ENCODE assay signal across 8 mouse cellular contexts in the genomic region with DNA sequence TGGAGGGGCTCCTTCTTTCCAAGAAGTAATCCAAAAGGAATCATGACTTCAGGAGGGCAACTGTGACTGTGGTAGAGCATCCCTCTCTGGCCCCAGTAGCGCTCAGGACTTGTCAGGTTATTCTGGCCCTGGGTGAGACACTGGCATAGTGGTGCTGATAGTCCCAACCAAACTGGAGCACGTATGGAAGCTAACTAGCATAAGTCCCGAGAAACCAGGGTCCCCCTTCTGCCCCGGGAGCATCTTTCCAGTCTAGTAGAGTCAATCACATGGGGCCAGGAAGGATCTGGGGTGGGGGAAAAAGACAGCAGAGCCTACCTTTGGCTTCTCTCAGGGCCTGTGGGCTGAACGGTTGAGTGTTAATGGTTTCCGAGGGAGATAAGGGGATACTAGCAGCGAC. TPM values are rescaled to one million over a fixed set of nuclear protein-coding genes. Genes with fewer than 3 reads are reported as not detected.
DNase-seq lines count a peak whose midpoint lies in the region; ATAC-seq lines count a peak whose summit lies in the region.

No protein-coding gene starts in this region.

- peaks cover 10% of the 10 kb centered on the region for H3K4me1 ChIP-seq in heart, embryonic 15.5 days (replicated peaks)
- H3K4me1 ChIP-seq in forebrain, embryonic 12.5 days, result peaks cover 18% of the 10 kb centered on the region
- H3K4me1 ChIP-seq in limb, embryonic 10.5 days, result peaks cover 30% of the 10 kb centered on the region
- peaks cover 25% of the 10 kb centered on the region for H3K4me1 ChIP-seq in neural tube, embryonic 13.5 days (replicated peaks)

- H3K27me3 ChIP-seq in heart, embryonic 15.5 days, result peaks cover 50% of the 10 kb centered on the region
- H3K27me3 ChIP-seq in forebrain, embryonic 12.5 days, result peaks cover 42% of the 10 kb centered on the region
- peaks cover 29% of the 10 kb centered on the region for H3K27me3 ChIP-seq in limb, embryonic 10.5 days (ENCODE audit: low read depth, poor library complexity, severe bottlenecking)
- 0 out of 2 replicates have a peak, but pooled peaks cover 4% of the 10 kb centered on the region for H3K27me3 ChIP-seq in neural tube, embryonic 13.5 days

- H3K4me2 ChIP-seq in heart, embryonic 15.5 days, result peak overlapping the region; percentile 96
- H3K4me2 ChIP-seq in forebrain, embryonic 12.5 days, result peak overlapping the region; percentile 86
- peak overlapping the region; percentile 85 for H3K4me2 ChIP-seq in neural tube, embryonic 13.5 days

- DNase-seq in heart, adult 9 months (ENCODE audit: low spot score in 2 of 2), result no peak
- DNase-seq in limb, embryonic 10.5 days (ENCODE audit: low spot score), result no peak
- no peak for DNase-seq in gastrocnemius, postnatal 10 days
- no peak for DNase-seq in left cerebral cortex, postnatal 4 days

- WGBS in heart, embryonic 15.5 days, result 55% methylated on average over 7 of the region's 7 CpGs
- 80% methylated on average over 7 of the region's 7 CpGs for WGBS in forebrain, embryonic 12.5 days
- WGBS in limb, embryonic 10.5 days, result 67% methylated on average over 7 of the region's 7 CpGs
- WGBS in neural tube, embryonic 13.5 days, result 62% methylated on average over 7 of the region's 7 CpGs

- H3K27ac ChIP-seq in heart, embryonic 15.5 days, result no peak overlapping the region
- H3K27ac ChIP-seq in forebrain, embryonic 12.5 days, result no peak overlapping the region
- H3K27ac ChIP-seq in limb, embryonic 10.5 days, result peak overlapping the region; percentile 91; the same call in 1 of the 2 replicates
- no peak overlapping the region for H3K27ac ChIP-seq in neural tube, embryonic 13.5 days (replicated peaks)

- H3K9ac ChIP-seq in heart, embryonic 15.5 days, result no peak overlapping the region
- peak overlapping the region; percentile 68 for H3K9ac ChIP-seq in forebrain, embryonic 12.5 days
- no peak overlapping the region for H3K9ac ChIP-seq in neural tube, embryonic 13.5 days

- H3K36me3 ChIP-seq in heart, embryonic 15.5 days, result no peaks in the 10 kb centered on the region
- no peaks in the 10 kb centered on the region for H3K36me3 ChIP-seq in forebrain, embryonic 12.5 days (replicated peaks)
- H3K36me3 ChIP-seq in limb, embryonic 10.5 days, result no peaks in the 10 kb centered on the region
- H3K36me3 ChIP-seq in neural tube, embryonic 13.5 days, result no peaks in the 10 kb centered on the region

- intact Hi-C loops in left cerebral cortex, postnatal 4 days (cut with DNase I), result loop anchor here (10.0 kb wide), 1 partner anchor 326 kb away; no protein-coding TSS in a partner anchor

- no peak for ATAC-seq in heart, embryonic 15.5 days (replicated peaks; ENCODE audit: insufficient number of reproducible peaks, insufficient read depth, low FRiP score, low read depth)
- no peak for ATAC-seq in forebrain, embryonic 12.5 days (ENCODE audit: low FRiP score)
- ATAC-seq in neural tube, embryonic 13.5 days (ENCODE audit: low read depth), result no peak
- ATAC-seq in erythroid progenitor cell, adult 5-6 weeks (replicated peaks; ENCODE audit: low FRiP score, poor library complexity, severe bottlenecking), result no peak

- peak overlapping the region; percentile 58; the same call in 1 of the 2 replicates for H3K4me3 ChIP-seq in heart, embryonic 15.5 days
- peak overlapping the region; percentile 54; the same call in 1 of the 2 replicates for H3K4me3 ChIP-seq in forebrain, embryonic 12.5 days (replicated peaks)
- peak overlapping the region; percentile 63 for H3K4me3 ChIP-seq in limb, embryonic 10.5 days
- peak overlapping the region; percentile 59; the same call in 1 of the 2 replicates for H3K4me3 ChIP-seq in neural tube, embryonic 13.5 days

- H3K9me3 ChIP-seq in heart, embryonic 15.5 days (replicated peaks), result no peaks in the 10 kb centered on the region
- no peaks in the 10 kb centered on the region for H3K9me3 ChIP-seq in forebrain, embryonic 12.5 days
- no peaks in the 10 kb centered on the region for H3K9me3 ChIP-seq in limb, embryonic 10.5 days (replicated peaks)
- no peaks in the 10 kb centered on the region for H3K9me3 ChIP-seq in neural tube, embryonic 13.5 days

RNA-seq across cellular contexts. Expression of a gene that starts 0.7 kb away (rescaled TPM):
- 1.5 and 3.2 TPM in 2 replicates for polyA plus RNA-seq in heart, embryonic 15.5 days (2015; fragmentation: Nextera tagmentation; extraction: Ambion mirVana)
- 10.9 and 11.1 TPM in 2 replicates for polyA plus RNA-seq in forebrain, embryonic 12.5 days (2016; fragmentation: Nextera tagmentation; extraction: Ambion mirVana)
- polyA plus RNA-seq in limb, embryonic 10.5 days (2016; fragmentation: Nextera tagmentation; extraction: Ambion mirVana), result 2.3 and 2.5 TPM in 2 replicates
- 25.0 and 25.5 TPM in 2 replicates for polyA plus RNA-seq in neural tube, embryonic 13.5 days (2015; fragmentation: Nextera tagmentation; extraction: Ambion mirVana)
- total RNA-seq in gastrocnemius, postnatal 10 days (2021), result 1 to 10 TPM; 2.7 to 3.5 TPM
- total RNA-seq in left cerebral cortex, postnatal 4 days (2021), result 100 to 1,000 TPM; 130 to 138 TPM
- total RNA-seq in erythroid progenitor cell, adult 5-6 weeks (2015; ENCODE audit: low replicate concordance), result not detected in 2 replicates
- total RNA-seq in erythroid progenitor cell, adult 5-6 weeks (2017; ENCODE audit: low replicate concordance), result not detected in 2 replicates
